Mouse (Mus musculus) neural tube, embryonic 14.5 days (tissue): Measurements from ENCODE around the gene Zfp879. TPM values are rescaled to one million over a fixed set of nuclear protein-coding genes. Genes with fewer than 3 reads are reported as not detected.

ENCODE experiments used
- ATAC-seq: fragments of 200-750 bp; cut with Nextera tagmentation; 2 replicates; pipeline ENCODE4 v1.8.0; 2017; ENCODE audit warnings: low read depth, mild to moderate bottlenecking, moderate TSS enrichment, moderate library complexity
- H3K27ac ChIP-seq: fragments of 300-500 bp; sonication (generic); 2 replicates; pipeline ENCODE4 v1.5.1; 2014; ENCODE audit warnings: low read depth, mild to moderate bottlenecking, control low read depth, low read length, moderate library complexity, mixed read lengths
- H3K27me3 ChIP-seq: fragments of 300-500 bp; sonication (generic); 2 replicates; pipeline ENCODE4 v1.6.1; 2014; ENCODE audit warnings: low read length; ENCODE audit not compliant: control insufficient read depth, insufficient read depth
- H3K36me3 ChIP-seq: fragments of 300-500 bp; sonication (generic); 2 replicates; pipeline ENCODE4 v1.6.1; 2014; ENCODE audit warnings: low read length, mixed read lengths; ENCODE audit not compliant: control insufficient read depth, insufficient read depth
- H3K4me1 ChIP-seq: fragments of 300-500 bp; sonication (generic); 2 replicates; pipeline ENCODE4 v1.6.1; 2014; ENCODE audit warnings: low read length; ENCODE audit not compliant: control insufficient read depth, insufficient read depth
- H3K4me2 ChIP-seq: fragments of 300-500 bp; sonication (generic); 2 replicates; pipeline ENCODE4 v1.6.1; 2014; ENCODE audit warnings: mild to moderate bottlenecking, low read depth, low read length, control low read depth
- H3K4me3 ChIP-seq: fragments of 300-500 bp; sonication (generic); 2 replicates; pipeline ENCODE4 v1.5.1; 2014; ENCODE audit warnings: low read depth, low read length, control low read depth, mixed read lengths
- H3K9ac ChIP-seq: fragments of 300-500 bp; sonication (generic); replicated peaks from 2 replicates; pipeline ENCODE4 v1.6.1; 2014; ENCODE audit warnings: low read depth, mild to moderate bottlenecking, control low read depth, low read length, mixed read lengths
- H3K9me3 ChIP-seq: fragments of 300-500 bp; sonication (generic); 2 replicates; pipeline ENCODE4 v1.6.1; 2016; ENCODE audit warnings: low read length; ENCODE audit not compliant: control insufficient read depth
- WGBS: fragments of 180-500 bp; shearing (Covaris S2); extraction: QIAGEN DNeasy Blood & Tissue Kit; methylation state at CpG from one replicate; pipeline ENCODE4 v1.1.7; 2014; 5-methylcytosine and 5-hydroxymethylcytosine counted together
- polyA plus RNA-seq: library from polyadenylated mRNA; unstranded; fragments of >200 nt; fragmentation: Nextera tagmentation; extraction: Ambion mirVana; gene quantifications from 2 replicates; pipeline ENCODE4 v1.2.1, GENCODE M21; 2014

Zfp879 gene
- polyA plus RNA-seq, 1 experiment from 2014 or later = 1.4 TPM

GRCm38 (mm10) chr11:50798836-50799235 lies 42.5 kb downstream of the Zfp879 start:
- Histone ChIP-seq H3K36me3 (no peaks in the 10 kb centered on the region), H3K4me2 (no peak overlapping the region), H3K9ac (no peak overlapping the region), H3K4me1 (no peaks in the 10 kb centered on the region), H3K9me3 (no peaks in the 10 kb centered on the region), H3K27ac (no peak overlapping the region), H3K27me3 (no peaks in the 10 kb centered on the region), H3K4me3 (no peak overlapping the region)
- ATAC-seq = no peak

DNA sequence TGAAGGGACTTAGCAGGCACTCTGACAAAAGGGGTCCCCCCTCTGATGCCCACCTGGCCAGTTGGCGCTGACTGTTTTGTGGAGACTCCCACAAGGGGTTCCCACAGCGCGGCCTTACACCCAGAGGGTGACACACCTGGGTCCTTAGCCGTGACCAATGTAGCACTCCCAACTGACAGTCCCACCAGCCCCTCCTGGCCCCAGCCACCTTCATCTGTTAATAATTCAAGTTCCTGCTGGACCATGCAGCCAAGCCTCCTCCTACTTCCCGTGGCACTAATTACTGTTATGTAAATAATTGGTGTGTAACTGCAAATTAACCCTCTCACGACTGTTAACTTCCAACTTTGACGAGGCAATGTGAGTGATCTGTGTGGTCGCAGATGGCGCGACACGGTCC lies 43.7 kb downstream of the Zfp879 start:
- H3K4me1 ChIP-seq = no peaks in the 10 kb centered on the region
- no peaks in the 10 kb centered on the region for H3K36me3 ChIP-seq
- H3K4me2 ChIP-seq = no peak overlapping the region
- WGBS = 67% methylated on average over 11 of the region's 11 CpGs
- H3K27me3 ChIP-seq = no peaks in the 10 kb centered on the region
- no peak overlapping the region for H3K9ac ChIP-seq
- no peaks in the 10 kb centered on the region for H3K9me3 ChIP-seq
- H3K4me3 ChIP-seq = no peak overlapping the region
- no peak overlapping the region for H3K27ac ChIP-seq
- ATAC-seq = no peak

Other genes with a start within 250 kb of the Zfp879 start
- 2.4 and 5.7 TPM in 2 replicates for gene Adamts2, start 239.5 kb downstream of the Zfp879 start, polyA plus RNA-seq
- 72.1 and 81.7 TPM in 2 replicates for gene Zfp354c, start 13.8 kb downstream of the Zfp879 start, polyA plus RNA-seq
- gene Grm6, start 9.1 kb upstream of the Zfp879 start, polyA plus RNA-seq = not detected in 2 replicates
- gene Zfp454, start 46.1 kb upstream of the Zfp879 start, polyA plus RNA-seq = 10.8 and 13.8 TPM in 2 replicates
- gene Zfp2, start 74.6 kb upstream of the Zfp879 start, polyA plus RNA-seq = 48.0 and 55.8 TPM in 2 replicates
- 5.0 TPM in 2 replicates for gene Zfp354b, start 90.1 kb upstream of the Zfp879 start, polyA plus RNA-seq
- gene 4933414I15Rik, start 102.2 kb upstream of the Zfp879 start, polyA plus RNA-seq = not detected in 2 replicates
- not detected in 2 replicates for gene Prop1, start 112.2 kb upstream of the Zfp879 start, polyA plus RNA-seq
- not detected in 2 replicates for gene Olfr1378, start 125.0 kb upstream of the Zfp879 start, polyA plus RNA-seq
- gene Olfr1377, start 140.4 kb upstream of the Zfp879 start, polyA plus RNA-seq = not detected in 2 replicates
- not detected in 2 replicates for gene Olfr51, start 162.0 kb upstream of the Zfp879 start, polyA plus RNA-seq
- gene Olfr54, start 172.7 kb upstream of the Zfp879 start, polyA plus RNA-seq = not detected in 2 replicates
- gene Olfr1375, start 206.6 kb upstream of the Zfp879 start, polyA plus RNA-seq = not detected in 2 replicates
- gene Zfp354a, start 217.7 kb upstream of the Zfp879 start, polyA plus RNA-seq = 13.9 and 16.0 TPM in 2 replicates